Mouse (Mus musculus): ENCODE results near the gene Hpse. TPM values are rescaled to one million over a fixed set of nuclear protein-coding genes. Genes with fewer than 3 reads are reported as not detected.

The Hpse gene
- polyA plus RNA-seq, 1 experiment from 2014 or later: 0.24 TPM

- no peak for ATAC-seq
Measured at GRCm38 (mm10) chr5:100638483-100638882, 81.0 kb downstream of the Hpse start.

GRCm38 (mm10) chr5:100636794-100637544 lies 82.5 kb downstream of the Hpse start:
- Histone ChIP-seq H3K4me2 (ENCODE audit: low read length) (no peak overlapping the region), H3K9ac (ENCODE audit: low read depth, low read length) (no peak overlapping the region), H3K27me3 (ENCODE audit: control insufficient read depth, insufficient read depth, low read depth, low read length) (no peaks in the 10 kb centered on the region), H3K9me3 (replicated peaks; ENCODE audit: control insufficient read depth, low read length, poor library complexity, severe bottlenecking) (no peaks in the 10 kb centered on the region), H3K27ac (ENCODE audit: low read length) (no peak overlapping the region), H3K4me3 (ENCODE audit: low read depth, low read length) (no peak overlapping the region), H3K36me3 (ENCODE audit: control insufficient read depth, insufficient read depth, low read length) (no peaks in the 10 kb centered on the region), H3K4me1 (ENCODE audit: control insufficient read depth, insufficient read depth, low read length) (no peaks in the 10 kb centered on the region)
- WGBS: 77% methylated on average over 8 of the region's 8 CpGs
- ATAC-seq: no peak

More at GRCm38 (mm10) chr5:100638483-100638882, 81.0 kb downstream of the Hpse start:
- Histone ChIP-seq H3K27me3 (ENCODE audit: control insufficient read depth, insufficient read depth, low read depth, low read length) (no peaks in the 10 kb centered on the region), H3K9me3 (replicated peaks; ENCODE audit: control insufficient read depth, low read length, poor library complexity, severe bottlenecking) (no peaks in the 10 kb centered on the region), H3K4me2 (ENCODE audit: low read length) (no peak overlapping the region), H3K36me3 (ENCODE audit: control insufficient read depth, insufficient read depth, low read length) (no peaks in the 10 kb centered on the region), H3K9ac (ENCODE audit: low read depth, low read length) (no peak overlapping the region), H3K4me3 (ENCODE audit: low read depth, low read length) (no peak overlapping the region), H3K4me1 (ENCODE audit: control insufficient read depth, insufficient read depth, low read length) (no peaks in the 10 kb centered on the region), H3K27ac (ENCODE audit: low read length) (no peak overlapping the region)
- 94% methylated on average over 8 of the region's 8 CpGs for WGBS

- Histone ChIP-seq H3K9ac (ENCODE audit: low read depth, low read length) (no peak overlapping the region), H3K4me1 (ENCODE audit: control insufficient read depth, insufficient read depth, low read length) (no peaks in the 10 kb centered on the region), H3K27me3 (ENCODE audit: control insufficient read depth, insufficient read depth, low read depth, low read length) (no peaks in the 10 kb centered on the region), H3K36me3 (ENCODE audit: control insufficient read depth, insufficient read depth, low read length) (no peaks in the 10 kb centered on the region), H3K4me3 (ENCODE audit: low read depth, low read length) (no peak overlapping the region), H3K4me2 (ENCODE audit: low read length) (no peak overlapping the region), H3K27ac (ENCODE audit: low read length) (no peak overlapping the region), H3K9me3 (replicated peaks; ENCODE audit: control insufficient read depth, low read length, poor library complexity, severe bottlenecking) (no peaks in the 10 kb centered on the region)
- WGBS: 97% methylated on average over 4 of the region's 4 CpGs
- ATAC-seq: no peak
Measured at GRCm38 (mm10) chr5:100635908-100636307, 83.6 kb downstream of the Hpse start.

- H3K4me3 ChIP-seq (ENCODE audit: low read depth, low read length): no peak overlapping the region
- no peaks in the 10 kb centered on the region for H3K4me1 ChIP-seq (ENCODE audit: control insufficient read depth, insufficient read depth, low read length)
- H3K9me3 ChIP-seq (replicated peaks; ENCODE audit: control insufficient read depth, low read length, poor library complexity, severe bottlenecking): no peaks in the 10 kb centered on the region
- H3K9ac ChIP-seq (ENCODE audit: low read depth, low read length): no peak overlapping the region
- WGBS: 93% methylated on average over 7 of the region's 8 CpGs
- H3K27me3 ChIP-seq (ENCODE audit: control insufficient read depth, insufficient read depth, low read depth, low read length): no peaks in the 10 kb centered on the region
- no peak overlapping the region for H3K27ac ChIP-seq (ENCODE audit: low read length)
- no peaks in the 10 kb centered on the region for H3K36me3 ChIP-seq (ENCODE audit: control insufficient read depth, insufficient read depth, low read length)
- no peak for ATAC-seq
- no peak overlapping the region for H3K4me2 ChIP-seq (ENCODE audit: low read length)
Measured at GRCm38 (mm10) chr5:100634885-100635478, 84.5 kb downstream of the Hpse start.

- ATAC-seq: no peak
- Histone ChIP-seq H3K9ac (ENCODE audit: low read depth, low read length) (no peak overlapping the region), H3K36me3 (ENCODE audit: control insufficient read depth, insufficient read depth, low read length) (no peaks in the 10 kb centered on the region), H3K27ac (ENCODE audit: low read length) (no peak overlapping the region), H3K4me3 (ENCODE audit: low read depth, low read length) (no peak overlapping the region), H3K9me3 (replicated peaks; ENCODE audit: control insufficient read depth, low read length, poor library complexity, severe bottlenecking) (no peaks in the 10 kb centered on the region), H3K27me3 (ENCODE audit: control insufficient read depth, insufficient read depth, low read depth, low read length) (no peaks in the 10 kb centered on the region), H3K4me1 (ENCODE audit: control insufficient read depth, insufficient read depth, low read length) (no peaks in the 10 kb centered on the region), H3K4me2 (ENCODE audit: low read length) (no peak overlapping the region)
- WGBS: 90% methylated on average over 8 of the region's 8 CpGs
Measured at GRCm38 (mm10) chr5:100632540-100633129, 86.9 kb downstream of the Hpse start.

Other genes starting within 250 kb of the Hpse start
- gene Lin54, start 219.1 kb downstream of the Hpse start, polyA plus RNA-seq (2015; fragmentation: Nextera tagmentation; extraction: Ambion mirVana): 7.9 and 8.3 TPM in 2 replicates
- gene Cops4, start 201.4 kb downstream of the Hpse start, polyA plus RNA-seq (2015; fragmentation: Nextera tagmentation; extraction: Ambion mirVana): 177 TPM in 2 replicates
- 0.50 and 0.51 TPM in 2 replicates for gene Plac8, start 147.5 kb downstream of the Hpse start, polyA plus RNA-seq (2015; fragmentation: Nextera tagmentation; extraction: Ambion mirVana)
- gene Coq2, start 44.6 kb downstream of the Hpse start, polyA plus RNA-seq (2015; fragmentation: Nextera tagmentation; extraction: Ambion mirVana): 46.1 and 48.2 TPM in 2 replicates
- 20.6 and 24.3 TPM in 2 replicates for gene Helq, start 78.9 kb upstream of the Hpse start, polyA plus RNA-seq (2015; fragmentation: Nextera tagmentation; extraction: Ambion mirVana)
- 137 and 143 TPM in 2 replicates for gene Mrps18c, start 78.9 kb upstream of the Hpse start, polyA plus RNA-seq (2015; fragmentation: Nextera tagmentation; extraction: Ambion mirVana)
- 12.0 and 17.1 TPM in 2 replicates for gene Abraxas1, start 101.2 kb upstream of the Hpse start, polyA plus RNA-seq (2015; fragmentation: Nextera tagmentation; extraction: Ambion mirVana)
- 0.57 TPM in 2 replicates for gene Gpat3, start 126.0 kb upstream of the Hpse start, polyA plus RNA-seq (2015; fragmentation: Nextera tagmentation; extraction: Ambion mirVana)